Mouse (Mus musculus) frontal cortex, adult 2 months (tissue): ENCODE measurements around the gene Cables2. TPM values are rescaled to one million over a fixed set of nuclear protein-coding genes. Genes with fewer than 3 reads are reported as not detected.

Experiments
- DNase-seq, 2 experiments: peaks; one replicate each; pipeline ENCODE4 v3.0.0; 2022; ENCODE audit warnings: low spot score in 1 of 2; ENCODE audit errors: extremely low spot score in 1 of 2
- polyA plus RNA-seq: library from polyadenylated mRNA; depleted of rRNA; stranded (reverse); fragments of >200 nt; gene quantifications from 2 replicates; pipeline ENCODE4 v1.2.3, GENCODE M21; 2012

The Cables2 gene
- polyA plus RNA-seq, 1 experiment, result 33.3 TPM

DNA sequence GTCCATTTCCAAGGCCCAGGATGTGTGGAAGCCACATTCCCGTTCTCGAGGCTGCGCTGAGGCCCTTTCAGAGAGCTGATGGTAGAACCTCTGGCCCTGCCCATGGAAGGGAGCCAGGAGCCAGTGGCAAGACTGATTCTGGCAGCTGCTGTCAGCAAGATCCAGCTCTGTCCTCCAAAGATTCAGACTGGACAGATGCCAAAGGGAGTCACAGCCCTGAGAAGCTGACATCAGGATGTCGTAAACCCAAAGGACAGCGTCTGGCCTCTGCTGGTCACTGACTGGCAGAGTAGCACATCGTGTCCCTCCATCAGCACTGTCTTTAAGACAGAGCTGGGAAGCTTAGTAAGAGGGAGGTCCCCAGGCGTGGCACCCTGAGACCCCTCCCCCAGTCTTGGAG lies 44.7 kb downstream of the Cables2 start:
- no peak for DNase-seq

DNA sequence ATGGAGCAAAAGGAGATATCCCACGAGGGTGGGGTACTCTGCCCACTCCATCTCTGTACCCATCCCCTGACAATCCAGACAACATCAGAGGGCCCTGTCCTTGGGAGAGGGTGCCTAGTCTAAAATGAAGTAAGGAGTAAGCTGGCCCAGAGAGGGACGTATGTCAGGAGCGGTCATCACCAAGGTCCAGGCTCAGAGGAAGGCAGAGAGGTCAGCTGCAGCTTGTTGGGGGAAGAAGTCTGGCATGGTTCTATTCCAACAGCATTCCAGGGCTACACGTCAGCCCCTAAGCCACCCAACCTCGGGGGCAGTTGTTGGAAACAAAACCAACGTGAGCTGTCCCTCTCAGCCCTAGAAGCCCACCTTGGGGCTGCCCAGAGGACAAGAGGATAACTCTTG lies 45.2 kb downstream of the Cables2 start:
- no peak for DNase-seq

DNA sequence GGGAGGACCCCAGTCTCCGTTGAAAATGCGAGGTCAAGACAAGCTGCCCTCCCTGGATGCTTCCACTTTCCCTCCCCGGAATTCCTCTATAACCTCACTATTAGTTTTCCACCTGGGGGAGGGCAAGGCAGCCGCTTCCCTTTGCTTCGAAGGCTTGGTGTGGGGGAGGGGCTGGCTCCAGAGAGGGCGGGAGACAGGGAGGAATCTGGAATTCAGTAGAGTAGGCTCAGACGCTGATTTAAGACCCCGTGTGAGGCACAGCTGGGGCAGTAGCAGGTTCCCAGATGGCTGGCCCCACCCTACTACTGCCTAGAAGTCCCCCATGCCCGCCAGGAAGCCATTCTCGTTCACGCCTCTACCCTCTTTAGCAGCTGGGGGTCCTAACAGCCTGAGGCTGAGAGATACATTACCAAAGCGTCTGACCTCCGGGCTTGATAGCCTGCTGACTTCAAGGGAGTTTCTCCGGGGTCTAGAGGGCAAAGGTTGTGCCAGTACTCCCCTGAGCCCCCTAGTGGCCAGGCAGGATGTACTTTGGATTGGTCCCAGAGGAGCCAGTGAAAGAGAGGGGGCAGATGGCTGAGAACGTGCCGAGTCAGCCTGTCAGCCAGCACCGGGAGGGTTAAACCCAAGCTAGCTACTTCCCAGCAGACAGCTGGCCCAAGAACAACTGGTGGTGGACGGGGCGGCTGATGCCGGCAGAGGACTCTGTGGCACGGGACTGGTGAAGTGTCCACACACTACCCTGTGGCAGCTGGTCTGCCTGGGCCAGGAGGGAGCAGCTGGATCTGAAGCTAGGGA lies 45.8 kb downstream of the Cables2 start:
- DNase-seq, result no peak

DNA sequence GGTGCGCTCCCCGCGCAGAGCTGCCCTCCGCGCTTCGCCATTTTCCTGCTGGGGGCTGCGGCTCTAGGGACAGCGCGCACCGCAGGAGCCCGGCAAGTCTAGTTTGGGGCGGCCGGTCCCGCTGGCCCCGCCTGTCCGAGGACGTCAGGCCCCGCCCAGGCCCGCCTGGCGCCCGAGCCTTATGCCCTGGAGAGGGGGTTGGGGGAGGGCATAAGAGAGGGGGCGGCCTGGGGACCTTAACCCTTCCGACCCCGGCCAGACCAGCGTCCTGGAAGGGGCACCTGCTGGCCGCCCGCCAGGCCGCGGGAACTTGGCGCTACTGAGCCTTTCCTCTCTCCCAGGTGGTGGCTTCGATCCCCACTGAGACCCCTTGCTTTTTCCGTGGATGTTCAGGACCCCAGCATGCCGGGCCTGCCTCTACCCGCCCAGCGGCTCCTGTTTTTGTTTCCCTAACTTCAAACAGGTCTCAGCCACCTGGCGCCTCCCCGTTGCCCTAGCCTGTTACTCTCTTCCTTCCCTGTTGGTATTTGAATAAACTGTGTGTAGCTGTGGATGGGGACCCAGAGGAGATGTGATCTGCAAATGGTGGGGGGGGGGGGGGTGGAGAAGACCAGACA lies 47.4 kb downstream of the Cables2 start, which contains the start of gene Lama5:
Gene Lama5, minus strand, starts transcription at position 98 of the 617 bp plus-strand sequence.
- DNase-seq, result no peak

DNA sequence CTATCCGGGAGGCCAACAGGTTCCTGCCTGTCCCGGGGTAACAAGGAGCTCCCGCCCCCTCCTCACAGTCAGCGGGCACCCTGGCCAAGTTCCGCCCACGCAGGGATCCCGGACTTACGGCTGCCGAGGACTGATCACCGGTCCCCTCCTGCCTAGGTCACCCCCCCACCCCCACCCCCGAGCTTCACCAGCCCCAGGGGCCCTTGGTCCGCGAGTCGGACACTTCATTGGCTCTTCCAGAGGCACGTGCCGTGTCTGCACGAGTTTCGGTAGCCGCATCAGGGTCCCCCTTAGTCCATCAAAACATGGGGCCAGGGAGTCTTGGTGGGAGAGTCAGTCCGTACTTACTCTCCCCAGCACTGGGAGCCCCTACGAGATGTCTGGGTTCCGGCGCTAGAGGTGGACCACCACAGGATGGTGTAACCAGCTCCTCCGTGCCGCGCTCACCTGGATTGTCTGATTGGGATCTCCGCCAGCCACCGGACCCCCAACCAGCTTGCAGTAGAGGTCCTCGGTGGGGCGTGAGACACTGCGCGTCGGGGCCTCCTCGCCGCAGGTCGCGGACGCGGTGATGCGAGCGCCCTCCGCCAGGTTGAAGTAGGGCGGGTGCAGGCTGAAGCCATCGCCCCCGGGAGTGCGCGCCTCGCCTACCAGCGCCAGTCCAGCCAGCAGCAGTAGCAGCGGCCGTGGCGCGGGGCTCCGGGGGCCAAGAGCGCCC lies 48.1 kb downstream of the Cables2 start:
- DNase-seq, result no peak

DNA sequence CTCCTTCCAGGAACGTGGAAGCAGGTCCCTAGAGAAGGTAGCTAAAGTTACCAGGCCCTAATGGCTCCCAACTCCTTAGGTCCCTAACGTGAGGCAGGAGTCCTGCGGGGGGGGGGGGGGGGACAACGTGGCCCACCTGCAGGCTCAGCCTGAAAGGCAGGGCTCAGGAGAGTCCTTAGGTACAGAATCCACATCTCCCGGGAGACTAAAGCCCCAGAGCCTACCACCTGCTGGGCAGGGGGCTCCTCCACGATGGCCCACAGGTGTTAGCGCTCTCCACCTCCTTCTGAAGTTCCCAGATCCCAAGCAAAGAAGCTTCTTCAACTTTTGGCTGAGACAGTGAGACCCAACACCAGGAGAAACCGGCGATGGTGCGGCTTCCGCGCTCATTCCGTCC lies 48.7 kb downstream of the Cables2 start:
- no peak for DNase-seq

DNA sequence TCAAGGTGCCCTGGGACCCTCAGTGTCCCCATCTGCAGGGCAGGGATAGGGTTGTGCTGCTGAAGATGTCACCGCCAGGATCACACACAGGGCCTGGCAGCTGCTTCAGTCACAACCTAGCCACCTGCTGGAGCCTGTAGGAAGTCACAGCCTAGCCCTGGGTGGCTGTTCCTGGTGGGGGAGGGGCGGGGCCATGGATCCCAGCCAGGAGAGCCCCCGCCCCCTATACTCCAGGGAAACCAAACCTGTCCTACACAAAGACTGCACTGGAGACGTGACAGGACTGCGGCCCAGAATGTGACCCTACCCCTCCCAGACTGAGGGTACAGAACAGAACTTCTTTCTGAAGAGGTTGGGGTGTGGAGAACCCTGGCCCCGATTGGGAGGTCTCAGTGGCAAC lies 51.0 kb downstream of the Cables2 start:
- DNase-seq, result no peak

DNA sequence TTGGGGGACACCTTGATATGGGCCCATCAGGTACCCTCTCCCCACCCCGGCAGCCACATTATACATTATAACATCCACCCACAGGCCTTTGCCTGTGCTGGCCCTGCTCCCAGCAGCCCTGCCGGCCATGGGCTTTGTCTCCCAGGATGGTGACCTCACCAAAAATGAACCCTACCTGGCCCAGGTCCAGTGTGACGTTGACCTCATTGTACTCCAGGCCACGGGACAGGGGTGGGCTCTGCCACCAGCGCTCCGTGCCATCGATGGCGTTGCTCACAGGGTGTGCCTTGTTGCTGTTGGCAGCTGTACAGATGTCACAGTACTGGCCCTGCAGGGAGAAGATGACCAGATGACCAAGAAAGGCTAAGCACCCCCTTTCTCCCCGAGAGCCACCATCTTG lies 52.2 kb downstream of the Cables2 start:
- DNase-seq, result no peak

DNA sequence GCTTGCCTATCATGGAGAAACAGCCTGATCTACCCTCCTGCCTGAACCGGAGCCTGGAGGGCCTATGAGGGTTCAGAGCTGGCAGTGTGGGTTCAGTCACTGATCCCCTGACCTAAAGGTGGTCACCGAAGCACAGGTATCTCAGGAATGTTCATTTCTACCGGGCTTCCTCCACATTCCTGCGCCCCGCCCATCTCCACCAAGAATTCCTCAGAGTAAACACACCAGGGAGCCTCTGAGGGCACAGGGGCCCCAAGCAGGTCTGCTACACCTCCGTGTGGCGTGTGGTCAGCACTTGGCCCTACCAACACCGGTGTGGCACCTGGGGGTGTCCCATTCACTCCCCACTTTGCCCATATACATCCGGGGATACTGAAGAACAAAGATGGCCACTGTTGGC lies 53.1 kb downstream of the Cables2 start:
- no peak for DNase-seq

DNA sequence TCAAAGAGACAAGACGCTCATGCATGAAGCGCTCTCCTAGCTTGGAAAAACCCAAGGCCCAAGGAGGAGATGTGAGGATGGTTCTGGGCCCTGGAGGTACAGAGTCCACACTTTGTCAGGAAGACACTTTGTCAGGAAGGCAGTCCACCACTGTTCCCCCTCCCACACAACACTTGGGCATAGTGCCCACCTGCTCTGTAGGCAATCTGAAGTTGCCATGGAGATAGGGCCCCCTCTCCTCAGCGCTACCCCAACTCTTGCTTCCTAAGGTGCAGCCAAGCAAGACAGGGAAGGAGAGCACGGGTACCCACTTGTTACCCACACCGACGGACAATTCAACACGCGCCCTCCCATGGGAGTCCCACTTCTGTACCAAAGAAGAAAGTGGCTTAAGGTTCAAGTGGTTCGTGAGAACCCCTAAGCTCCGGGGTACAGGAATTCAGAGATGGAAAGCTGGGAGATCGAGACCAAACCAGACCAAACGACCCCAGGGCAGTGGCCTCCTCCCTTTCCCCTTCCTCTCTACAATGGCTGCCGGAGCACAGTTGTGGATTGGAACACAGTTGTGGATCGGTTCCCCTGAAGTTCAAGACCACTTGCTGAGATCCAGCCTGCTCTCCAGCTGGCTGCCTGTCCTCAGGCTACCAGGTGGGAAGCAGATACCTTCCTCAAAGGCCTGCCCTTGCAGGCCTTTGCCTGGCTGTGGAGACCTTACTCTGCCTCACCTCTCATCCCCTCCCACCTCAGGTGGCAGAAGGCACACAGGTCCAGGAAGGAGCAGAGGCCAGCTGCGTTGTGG lies 54.0 kb downstream of the Cables2 start:
- no peak for DNase-seq

DNA sequence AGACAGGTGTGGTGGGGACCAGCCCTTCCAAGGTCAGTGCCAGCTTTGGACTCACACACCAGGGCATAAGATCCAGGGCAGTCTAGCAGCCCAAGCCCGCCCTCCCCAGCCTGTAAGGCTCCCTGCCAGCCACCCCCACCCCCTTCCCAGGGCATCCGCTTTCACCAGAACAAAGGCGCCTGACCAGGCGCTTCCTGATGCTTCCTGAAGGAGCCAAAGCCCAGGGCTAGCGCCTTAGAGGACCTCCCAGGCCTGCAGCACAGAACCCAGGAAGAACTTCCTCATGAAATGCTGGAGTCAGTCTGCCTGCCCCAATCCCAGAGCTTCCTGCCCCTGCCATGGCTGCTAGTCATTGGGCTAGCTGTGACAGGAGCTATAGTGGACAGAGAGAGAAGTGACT lies 54.6 kb downstream of the Cables2 start:
- DNase-seq, result no peak

DNA sequence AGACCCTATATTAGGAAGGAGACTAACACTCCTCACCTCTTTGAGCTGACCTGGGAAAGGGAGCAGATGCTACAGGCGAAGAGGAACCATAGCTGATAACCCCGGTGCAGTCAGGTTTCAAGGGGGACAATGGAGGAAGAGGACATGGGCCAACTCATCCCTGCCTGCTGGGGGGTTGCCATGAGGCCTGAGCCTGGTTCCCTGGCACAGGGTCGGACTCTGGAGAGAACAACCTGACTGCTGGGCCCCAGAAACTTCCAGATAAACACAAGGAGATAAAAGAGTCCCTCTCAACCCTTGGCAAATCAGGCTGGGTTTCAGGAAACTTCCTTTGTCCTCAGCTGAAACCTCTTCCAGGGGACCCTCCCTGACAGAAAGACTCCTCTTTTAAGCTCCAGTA lies 55.1 kb downstream of the Cables2 start:
- no peak for DNase-seq

DNA sequence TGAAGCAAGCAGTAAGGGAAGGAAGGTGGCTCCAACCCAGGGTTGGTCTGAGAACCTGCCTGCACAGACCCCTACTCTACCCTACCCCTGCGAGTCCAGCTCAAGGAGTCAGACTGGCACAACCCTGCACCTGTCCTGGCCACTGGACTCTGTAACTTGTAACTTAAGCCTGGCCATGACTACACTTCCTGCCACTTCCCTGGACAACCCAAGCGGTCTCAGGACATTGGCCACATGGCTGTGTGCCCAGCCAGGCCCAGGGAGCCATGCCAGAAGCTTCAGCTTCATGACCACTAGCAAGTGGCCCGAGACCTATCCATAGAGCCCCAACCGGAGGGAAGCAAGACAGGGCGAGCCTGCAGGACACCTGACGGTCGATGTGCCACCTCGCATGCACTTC lies 55.7 kb downstream of the Cables2 start:
- peak in 1 of 2 experiments; percentile 47 for DNase-seq

DNA sequence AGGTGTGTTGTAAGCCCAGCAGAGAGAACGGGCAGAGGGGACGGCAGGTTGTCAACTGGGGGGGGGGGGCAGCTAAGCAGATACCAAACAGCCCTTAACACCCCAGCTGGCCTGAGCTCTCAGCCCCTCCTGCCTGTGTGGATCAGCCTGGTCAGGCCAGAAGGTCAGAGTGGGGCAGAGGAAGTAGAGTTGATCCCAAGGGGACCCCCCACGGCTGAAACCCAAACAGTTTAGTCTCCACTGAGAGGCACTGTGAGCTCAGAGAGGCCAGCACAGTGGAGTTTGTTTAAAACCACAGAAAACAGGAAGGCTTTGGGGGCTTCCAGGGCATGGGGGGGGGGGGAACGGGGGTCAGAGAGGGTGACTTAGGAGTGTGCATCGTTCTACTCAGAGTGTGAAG lies 56.4 kb downstream of the Cables2 start:
- no peak for DNase-seq

DNA sequence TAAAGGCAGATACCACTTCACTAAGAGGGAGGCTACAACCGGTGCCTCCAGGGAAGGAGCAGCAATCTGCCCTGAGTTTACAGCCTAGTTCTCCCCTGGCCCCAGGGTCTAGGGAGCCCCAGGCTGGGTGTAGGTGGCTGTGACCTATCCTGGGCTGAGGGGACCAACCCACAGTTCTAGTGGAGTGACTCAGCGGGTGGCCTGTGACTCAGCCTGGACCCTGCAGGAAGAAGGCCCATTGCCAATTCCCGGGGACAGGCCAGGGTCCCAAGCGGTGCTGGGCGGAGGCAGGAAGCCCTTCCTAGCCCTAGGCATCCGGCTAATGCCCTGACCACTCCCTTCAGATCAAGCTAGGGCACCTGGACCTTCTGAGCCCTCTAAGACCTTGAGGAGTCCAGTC lies 57.3 kb downstream of the Cables2 start:
- DNase-seq, result no peak

DNA sequence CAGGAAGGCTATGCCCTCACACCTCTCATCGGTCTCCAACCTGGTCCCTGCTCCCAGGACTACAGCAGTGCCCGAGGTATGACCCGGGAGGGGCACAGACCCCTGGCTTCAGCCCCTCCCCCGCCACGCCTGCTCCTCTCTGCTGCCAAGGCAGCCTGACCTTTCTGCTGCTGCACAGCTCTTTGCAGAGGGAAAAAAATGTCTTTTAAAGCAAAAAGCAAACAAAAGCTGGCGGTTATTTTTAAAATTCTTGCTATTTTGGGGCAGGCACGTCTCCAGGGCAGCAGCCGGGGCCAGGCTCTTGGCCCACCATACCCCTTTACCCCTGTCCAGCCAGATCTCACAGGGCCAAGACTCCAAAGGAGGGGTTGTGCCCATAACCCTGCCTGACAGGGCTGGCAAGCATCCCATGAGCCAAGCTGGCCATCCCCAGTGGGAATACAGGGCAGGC lies 58.3 kb downstream of the Cables2 start:
- no peak for DNase-seq

DNA sequence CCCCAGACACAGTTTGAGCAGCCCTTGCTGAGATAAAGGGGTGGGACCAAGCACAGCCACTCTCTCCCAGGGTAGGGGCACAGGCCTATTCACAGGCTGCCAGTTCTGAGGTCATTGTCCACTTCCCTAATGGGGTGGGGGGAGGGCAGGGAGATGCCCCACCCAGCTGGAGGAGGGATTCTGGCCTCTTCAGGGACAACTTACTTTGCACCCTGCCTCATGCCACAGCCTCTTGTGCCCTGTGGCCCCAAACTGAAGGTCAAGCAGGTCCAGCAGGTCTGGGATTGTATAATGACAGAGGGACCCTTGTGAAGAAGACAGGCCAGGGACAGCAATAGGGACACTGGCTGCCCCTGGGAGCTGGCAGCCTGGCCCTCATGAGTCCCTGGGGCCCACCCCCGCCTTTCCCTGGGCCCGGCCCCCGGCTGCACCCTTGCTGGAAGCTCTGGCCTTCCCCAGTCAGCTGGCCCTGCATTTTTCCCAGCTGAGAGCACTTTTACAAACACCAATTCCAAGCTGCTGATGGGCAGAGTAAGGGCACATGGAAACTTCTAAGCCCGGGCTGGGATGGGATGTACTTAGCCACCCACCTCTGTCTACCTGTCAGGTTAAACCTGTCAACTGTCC lies 58.8 kb downstream of the Cables2 start:
- DNase-seq, result no peak

DNA sequence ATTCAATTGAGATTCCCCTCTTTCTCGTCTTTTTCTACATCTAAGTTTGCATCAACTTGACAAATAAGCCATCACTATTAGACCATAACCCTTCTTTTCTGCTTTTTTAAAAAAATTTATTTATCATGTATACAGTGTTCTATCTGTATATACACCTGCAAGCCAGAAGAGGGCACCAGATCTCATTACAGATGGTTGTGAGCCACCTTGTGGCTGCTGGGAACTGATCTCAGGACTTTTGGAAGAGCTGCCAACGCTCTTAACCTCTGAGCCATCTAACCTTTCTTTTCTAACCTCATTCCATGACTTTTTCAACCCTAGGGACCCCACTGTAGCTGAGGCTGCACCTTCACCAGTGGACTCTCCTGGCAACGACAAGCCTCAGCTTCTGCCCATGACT lies 61.0 kb downstream of the Cables2 start:
- DNase-seq, result no peak

DNA sequence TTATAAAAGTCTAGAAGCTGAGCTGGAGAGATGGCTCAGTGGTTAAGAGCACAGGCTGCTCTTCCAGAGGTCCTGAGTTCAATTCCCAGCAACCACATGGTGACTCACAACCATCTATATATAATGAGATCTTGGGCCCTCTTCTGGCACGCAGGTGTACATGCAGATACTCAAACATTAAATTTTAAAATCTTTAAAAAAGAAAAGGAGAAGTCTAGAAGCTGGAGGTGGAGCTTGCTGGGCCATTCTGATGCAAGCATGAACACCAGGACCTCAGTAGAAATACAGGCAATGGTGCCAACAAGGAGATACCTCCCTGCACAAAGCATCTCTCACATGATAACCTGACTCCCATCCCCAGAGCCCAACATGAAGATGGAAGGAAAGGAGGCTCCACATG lies 64.3 kb downstream of the Cables2 start:
- DNase-seq, result no peak
